Mouse (Mus musculus): ENCODE data around the gene Dlx3. TPM values are rescaled to one million over a fixed set of nuclear protein-coding genes. Genes with fewer than 3 reads are reported as not detected.

Dlx3 gene
- total RNA-seq, 2 experiments from 2014 or later: not detected

DNA sequence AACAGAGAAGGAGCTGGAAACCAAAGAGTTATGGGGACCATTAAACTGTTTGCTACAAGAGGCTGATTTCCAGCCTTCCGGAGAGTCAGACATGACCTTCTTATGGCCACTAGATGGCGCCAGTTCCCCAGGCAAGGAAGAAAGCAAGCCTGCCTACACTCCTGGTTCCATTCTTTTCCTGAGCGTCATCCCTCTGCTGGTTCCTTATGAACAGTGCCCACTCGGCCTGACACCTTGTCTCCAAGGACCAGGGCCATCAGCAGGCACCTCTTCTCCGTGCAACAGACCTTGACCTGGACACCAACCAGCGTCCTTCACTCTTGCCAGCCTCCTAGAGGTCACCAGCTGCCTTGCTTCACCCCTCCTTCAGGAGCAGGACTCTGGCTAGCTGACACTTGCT is 2.9 kb upstream of the Dlx3 start:
- DNase-seq (ENCODE audit: low spot score in 2 of 2): peak; percentile 59 to 72
- intact Hi-C loops (cut with DNase I): loop anchor here (1.0 to 5.0 kb wide), 2 partner anchors 134 to 405 kb away; no protein-coding TSS in a partner anchor

DNA sequence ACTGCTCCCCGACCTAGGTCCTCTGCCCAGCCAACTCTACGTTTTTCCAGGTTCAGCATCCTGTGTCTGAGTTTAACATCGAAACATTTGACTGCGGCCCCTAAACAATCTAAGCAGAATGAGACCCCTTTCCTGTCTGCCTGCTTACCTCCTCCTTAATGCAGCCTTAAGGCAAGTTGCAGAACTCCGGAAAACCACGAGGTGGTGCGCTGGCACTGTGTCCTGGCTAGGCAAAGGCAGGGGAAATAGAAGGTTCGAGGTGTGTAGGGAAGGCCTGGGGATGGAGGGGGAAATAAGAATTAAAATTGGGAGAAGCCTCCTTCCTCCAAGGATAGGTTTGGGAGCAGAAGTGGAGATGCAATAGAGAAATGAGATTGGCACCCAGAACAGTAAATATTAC is 1.4 kb upstream of the Dlx3 start:
- intact Hi-C loops (cut with DNase I): loop anchor here (1.0 to 5.0 kb wide), 2 partner anchors 114 to 404 kb away; no protein-coding TSS in a partner anchor
- DNase-seq (ENCODE audit: low spot score in 2 of 2): peak; percentile 54 to 66

DNA sequence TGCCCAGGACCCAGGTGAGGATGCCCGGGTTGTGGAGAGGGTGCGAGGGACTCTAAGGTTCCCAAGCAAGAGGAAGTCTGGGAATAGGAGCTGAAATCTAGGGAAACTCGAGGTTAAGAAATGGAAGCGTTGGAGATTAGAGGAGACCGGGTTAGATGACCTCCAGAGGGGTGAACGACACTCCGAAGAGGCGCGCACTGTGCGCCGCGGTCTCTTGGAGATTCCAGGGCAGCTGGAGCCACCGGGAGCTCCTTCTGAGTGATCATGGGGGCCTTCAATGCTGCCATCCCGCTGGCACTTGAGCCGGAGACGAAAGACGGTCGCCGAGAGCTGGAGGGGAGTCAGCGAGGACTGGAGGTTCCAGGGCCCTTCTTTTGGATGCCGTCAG is 708 bp downstream of the Dlx3 start:
- intact Hi-C loops (cut with DNase I): no loop called here
- no peak for DNase-seq (ENCODE audit: low spot score in 2 of 2)

DNA sequence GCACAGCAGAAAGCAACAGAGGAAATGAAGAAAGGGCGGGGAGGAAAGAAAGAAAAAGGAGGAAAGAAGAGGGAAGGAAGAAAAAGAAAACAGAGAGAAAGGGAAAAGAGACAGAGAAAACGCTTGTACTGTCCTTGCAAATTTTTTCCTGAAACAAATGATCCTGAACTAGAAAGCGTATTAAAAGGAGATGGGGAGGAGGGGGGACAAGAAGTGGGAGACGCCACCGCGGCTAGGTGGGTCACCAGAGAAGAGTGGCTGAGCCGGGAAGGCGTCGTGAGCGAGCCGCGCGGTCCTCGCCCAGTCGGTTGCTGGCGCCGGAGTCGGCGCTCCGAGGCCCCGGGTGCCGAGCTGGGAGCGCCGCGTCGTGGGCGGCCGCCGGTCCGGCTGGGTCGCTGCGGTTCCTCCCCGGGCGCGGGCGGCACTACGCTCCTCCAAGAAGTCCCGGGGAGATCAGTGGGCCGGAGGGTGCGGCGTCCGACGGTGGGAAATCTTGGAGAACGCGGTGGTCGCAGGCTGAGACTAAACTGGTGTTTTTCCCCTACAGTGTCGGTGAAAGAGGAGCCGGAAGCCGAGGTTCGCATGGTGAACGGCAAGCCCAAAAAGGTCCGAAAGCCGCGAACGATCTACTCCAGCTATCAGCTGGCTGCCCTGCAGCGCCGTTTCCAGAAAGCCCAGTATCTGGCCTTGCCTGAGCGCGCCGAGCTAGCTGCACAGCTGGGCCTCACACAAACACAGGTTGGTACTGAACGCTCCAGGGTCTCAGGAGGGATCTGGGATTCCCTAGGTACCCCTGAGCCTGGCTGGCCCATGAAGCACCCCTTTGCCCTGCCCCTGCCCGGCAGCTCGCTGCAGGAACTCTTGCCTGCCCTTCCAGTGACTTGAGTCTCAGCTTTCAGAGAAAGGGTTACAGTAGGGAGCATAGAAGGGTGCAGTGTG is 1.5 kb downstream of the Dlx3 start:
- no peak for DNase-seq (ENCODE audit: low spot score in 2 of 2)
- intact Hi-C loops (cut with DNase I): no loop called here

DNA sequence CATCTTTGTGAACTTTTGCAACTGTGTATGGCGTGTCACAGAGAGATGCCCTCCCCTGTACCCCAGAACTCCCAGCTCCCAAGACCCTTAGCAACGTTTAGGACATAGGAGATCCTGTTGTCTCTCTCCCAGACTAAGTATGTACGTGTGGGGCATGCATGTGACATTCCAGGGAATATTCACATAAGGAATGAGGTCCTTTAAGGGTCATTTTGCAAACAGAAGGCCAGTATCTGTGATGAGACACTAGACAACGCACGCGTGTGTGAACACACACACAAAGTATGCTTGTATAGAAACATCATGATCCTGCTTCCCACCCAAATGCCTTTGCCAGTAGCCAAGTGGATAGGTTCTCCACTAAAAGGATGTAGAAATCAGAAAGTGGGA is 2.2 kb downstream of the Dlx3 start:
- intact Hi-C loops (cut with DNase I): no loop called here
- DNase-seq (ENCODE audit: low spot score in 2 of 2): no peak

DNA sequence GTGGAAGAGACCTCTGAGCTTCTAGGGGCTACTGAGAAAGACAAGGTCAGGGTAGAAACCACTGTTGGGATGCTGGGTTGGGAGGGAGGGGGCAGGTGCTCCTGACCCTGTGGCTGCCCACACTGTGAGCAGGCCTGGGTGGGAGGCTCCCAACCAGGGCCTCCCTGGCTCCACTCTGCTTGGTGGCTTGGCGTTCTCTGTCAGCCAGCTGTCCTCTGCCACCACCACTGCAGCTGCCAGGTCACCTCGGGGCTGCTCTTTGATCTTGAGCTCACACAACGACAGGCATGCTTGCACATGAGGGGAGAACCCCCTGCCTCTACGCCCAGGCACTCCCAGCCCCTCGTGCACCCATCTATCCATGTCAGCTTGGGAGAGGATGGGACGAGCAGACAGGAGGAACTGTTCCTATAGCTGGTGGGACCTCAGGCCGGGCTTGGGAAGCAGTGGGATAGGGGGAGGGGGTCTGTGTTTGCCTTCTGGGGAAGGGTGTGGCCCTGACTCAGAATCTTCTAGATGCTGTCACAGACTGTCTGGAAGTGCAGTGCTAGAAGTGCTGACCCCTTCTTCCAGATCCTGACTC is 5.5 kb downstream of the Dlx3 start:
- intact Hi-C loops (cut with DNase I): no loop called here
- DNase-seq (ENCODE audit: low spot score in 2 of 2): no peak

DNA sequence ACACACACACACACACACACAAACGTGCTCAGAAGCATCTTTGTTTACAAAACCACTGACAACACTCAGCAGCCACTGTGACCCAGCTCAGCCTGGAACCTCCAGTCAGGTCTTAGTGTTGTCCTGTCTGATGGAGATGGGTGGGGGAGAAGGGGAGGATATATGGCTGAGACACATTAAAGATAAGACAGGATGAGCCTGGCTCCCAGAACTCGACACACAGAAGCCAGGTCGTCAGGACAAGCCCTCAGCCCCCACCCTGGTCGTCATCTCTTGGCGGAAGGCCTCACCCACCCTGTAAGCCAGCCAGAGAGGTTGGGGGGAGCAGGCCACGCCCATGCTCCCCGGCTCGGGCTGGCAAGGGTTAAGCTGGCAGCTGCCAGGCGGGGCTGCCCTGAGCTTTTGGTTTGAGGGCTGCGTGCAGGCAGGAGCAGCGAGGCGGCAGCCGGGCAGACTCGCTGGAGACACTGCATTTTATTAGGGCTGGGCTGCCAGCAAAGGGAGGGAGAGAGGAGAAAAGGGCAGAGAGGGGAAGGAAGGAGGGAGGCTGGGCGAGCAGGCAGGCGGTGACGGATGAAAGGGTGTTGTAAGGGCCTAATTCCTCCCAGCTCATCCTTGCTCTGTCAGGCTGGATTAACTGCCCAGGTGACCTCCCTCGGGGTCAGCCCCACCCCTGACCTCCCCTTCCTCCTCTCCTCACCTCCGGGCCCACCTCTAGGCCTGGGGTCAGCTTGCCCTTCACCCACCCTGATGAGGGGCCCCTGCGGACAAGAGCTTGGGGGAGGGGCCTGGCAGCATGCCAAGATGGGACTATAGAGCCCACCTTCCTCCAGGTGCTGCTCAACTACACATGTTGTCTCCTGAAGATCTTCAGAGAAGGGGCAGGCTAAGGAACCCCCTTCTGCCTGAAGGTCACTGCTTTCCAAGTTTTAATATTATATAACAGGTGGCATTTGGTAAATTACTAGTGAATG is 6.6 kb downstream of the Dlx3 start:
- no peak for DNase-seq (ENCODE audit: low spot score in 2 of 2)
- intact Hi-C loops (cut with DNase I): no loop called here

DNA sequence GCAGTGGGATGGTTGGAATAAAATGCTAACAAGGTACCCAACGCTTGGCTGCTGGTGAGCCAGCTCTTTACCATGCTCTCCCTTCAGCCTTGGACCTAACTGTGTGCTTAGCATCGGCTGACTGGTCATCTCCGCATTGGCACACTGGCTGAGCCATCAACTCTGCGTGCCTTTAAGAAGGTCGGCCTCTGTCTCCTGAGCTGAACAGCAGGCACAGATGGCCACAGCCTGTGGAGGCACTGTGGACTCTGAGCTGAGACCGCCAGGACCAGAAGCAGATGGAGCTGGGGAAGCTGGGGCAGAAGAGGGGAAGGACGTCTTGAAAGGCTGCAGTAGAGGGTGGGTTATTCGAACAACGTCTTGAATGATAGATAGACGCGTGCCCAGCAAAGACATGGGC is 8.4 kb downstream of the Dlx3 start:
- intact Hi-C loops (cut with DNase I): no loop called here

DNA sequence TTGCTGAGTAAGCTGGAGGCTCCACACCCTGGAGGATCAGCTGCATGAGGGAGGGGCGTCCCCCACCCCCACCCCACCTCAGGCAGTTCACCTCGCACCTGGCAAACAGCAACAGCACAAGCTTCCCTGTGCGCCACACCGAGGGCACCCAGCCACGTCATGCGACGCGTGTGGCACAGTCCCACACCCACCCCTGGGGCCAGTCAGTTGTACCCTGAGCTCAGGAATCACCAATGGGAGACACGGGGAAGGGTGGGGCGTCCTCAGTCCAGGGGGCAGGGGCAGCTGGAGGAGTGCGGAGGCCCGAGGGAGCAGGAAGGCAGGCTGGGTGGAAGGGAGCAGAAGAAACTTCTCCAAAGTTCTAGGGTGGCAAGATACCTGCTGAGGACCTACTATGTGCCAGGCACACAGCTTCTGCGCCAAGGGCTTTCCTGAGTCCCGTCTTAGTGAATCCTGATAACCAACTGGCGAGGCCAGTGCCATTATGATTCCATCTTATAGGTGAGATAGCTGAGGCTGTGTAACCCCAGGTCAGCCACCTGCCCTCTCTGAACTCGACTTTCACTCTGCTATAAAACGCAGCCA is 10.8 kb downstream of the Dlx3 start:
- intact Hi-C loops (cut with DNase I): no loop called here
- no peak for DNase-seq (ENCODE audit: low spot score in 2 of 2)

More for the DNA sequence above, 8.4 kb downstream of the Dlx3 start:
- DNase-seq (ENCODE audit: low spot score in 2 of 2): no peak

DNA sequence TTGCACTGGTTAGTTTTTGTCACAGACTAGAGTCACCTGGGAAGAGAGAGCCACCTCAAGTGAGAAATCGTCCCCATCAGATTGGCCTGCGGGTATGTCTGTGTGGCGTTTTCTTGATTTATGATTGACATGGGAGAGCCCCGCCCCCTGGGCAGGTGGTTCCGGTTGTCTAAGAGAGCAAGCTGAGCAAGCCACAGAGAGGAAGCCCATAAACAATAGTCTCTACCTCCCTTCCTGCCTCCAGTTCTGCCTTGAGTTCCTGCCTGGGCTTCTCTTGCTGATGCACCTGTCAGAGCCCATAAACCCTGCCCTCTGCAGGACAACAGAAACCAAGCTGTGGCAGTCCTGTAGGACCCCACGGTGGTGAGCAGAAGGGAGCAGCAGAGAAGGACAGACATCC is 13.4 kb downstream of the Dlx3 start:
- intact Hi-C loops (cut with DNase I): no loop called here
- no peak for DNase-seq (ENCODE audit: low spot score in 2 of 2)

DNA sequence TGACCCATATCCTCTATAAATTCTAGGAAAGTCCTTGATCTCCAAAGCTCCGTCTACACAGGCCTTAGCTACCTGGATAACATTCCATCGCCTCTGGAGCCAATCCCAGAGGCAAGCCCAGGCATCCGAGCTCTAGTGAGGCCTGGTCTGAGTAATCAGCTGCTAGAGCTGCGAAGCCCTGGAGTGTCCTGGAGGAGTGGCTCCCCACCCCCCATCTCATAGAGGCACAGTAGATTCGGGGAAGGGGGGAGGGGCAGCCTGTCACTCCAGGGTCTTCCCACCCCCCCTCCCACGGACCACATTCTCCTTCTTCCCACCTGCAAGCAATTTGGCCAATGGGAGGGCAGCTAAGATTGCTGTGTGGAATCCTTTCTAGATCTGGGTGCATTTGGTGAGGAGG is 17.4 kb downstream of the Dlx3 start:
- intact Hi-C loops (cut with DNase I): no loop called here
- no peak for DNase-seq (ENCODE audit: low spot score in 2 of 2)

DNA sequence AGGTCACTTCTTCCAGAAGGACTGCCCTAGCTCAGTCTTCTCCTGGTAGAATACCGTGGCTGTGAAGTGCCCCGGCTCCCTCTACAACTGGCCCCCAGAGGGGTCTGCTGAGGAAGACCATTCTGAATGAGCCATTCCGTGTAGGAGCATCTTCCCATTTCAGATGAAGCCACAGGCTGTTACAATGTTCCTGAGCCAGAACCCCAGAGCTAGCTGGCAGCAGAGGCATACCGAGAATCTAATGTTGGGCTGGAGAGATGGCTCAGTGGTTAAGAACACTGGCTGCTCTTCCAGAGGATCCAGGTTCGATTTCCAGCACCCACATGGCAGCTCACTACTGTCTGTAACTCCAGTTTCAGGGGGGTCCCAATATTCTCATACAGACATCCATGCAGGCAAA is 20.0 kb downstream of the Dlx3 start:
- intact Hi-C loops (cut with DNase I): loop anchor here (10.0 kb wide), 1 partner anchor 865 kb away; the partner anchor contains the start of gene Igf2bp1
- DNase-seq (ENCODE audit: low spot score in 2 of 2): no peak

DNA sequence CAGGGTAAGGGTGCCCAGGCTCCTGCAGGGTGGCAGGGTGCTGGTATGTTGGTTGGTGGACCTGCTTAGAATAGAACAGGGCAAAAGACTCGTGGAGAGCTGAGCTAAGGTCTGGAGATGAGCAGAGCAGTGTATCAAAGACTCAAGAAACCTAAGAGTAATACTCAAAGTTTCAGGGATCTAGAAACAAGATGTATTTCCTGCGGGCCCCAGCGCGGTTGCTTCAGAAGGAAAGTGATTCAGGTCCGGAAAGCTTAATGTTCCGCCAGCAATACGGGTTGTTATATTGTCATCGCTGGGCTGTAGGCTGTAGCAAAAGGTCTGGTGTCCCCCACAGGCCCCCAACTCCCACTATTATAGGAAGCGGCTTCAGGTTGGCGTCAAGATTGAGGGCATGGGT is 22.3 kb downstream of the Dlx3 start:
- intact Hi-C loops (cut with DNase I): loop anchor here (10.0 kb wide), 1 partner anchor 863 kb away; the partner anchor contains the start of gene Igf2bp1
- DNase-seq (ENCODE audit: low spot score in 2 of 2): no peak

DNA sequence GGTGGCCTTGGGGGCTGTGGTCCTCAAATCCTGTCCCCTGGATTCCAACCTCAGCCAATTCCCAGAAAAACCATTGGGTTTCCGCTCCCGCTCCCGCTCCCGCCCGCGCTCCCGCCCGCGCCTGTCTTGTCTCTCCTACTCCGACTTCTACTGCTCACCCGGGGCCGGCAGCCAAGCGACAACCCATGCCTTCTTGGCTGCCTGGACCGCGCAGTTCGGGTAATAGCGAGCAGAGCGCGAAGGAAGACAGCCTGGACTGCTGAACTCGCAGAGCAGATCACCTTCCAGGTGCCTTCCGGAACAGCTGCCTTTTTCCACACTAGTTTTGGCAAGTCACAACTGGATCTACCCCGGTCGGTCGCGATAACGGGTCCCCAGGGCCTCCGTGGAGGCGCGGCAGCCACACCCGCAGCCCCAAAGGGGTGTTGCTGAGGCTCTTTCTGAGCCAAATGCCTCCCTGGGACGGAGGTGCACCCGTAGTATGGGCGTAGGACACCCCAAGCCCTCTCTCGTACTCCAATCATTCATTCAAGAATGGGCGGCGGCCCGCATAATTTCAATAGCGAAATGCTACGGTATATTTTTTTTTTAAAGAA is 23.2 kb downstream of the Dlx3 start:
- peak in 1 of 2 experiments; percentile 15 for DNase-seq (ENCODE audit: low spot score in 2 of 2)
- intact Hi-C loops (cut with DNase I): loop anchor here (10.0 kb wide), 1 partner anchor 862 kb away; the partner anchor contains the start of gene Igf2bp1

DNA sequence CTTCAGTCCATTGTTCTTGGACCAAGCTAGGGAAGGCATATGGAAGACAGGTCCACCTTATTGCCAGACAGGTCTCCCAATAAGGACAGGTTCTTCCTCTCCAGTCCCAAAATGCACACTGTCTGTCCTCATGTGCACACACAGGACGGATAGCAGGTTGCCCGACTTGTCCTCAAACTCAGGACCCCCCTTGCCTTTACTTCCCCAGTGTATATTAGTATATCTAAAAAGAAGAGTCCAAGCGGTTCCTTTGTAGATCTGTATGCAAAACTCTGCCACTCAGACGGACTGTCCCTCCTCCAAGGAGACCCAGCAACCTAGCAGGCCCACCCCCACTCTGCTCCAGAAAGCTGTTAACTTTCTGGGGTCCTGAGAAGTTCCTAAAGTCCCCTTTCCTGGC is 23.7 kb downstream of the Dlx3 start:
- no peak for DNase-seq (ENCODE audit: low spot score in 2 of 2)
- intact Hi-C loops (cut with DNase I): loop anchor here (10.0 kb wide), 1 partner anchor 861 kb away; the partner anchor contains the start of gene Igf2bp1

DNA sequence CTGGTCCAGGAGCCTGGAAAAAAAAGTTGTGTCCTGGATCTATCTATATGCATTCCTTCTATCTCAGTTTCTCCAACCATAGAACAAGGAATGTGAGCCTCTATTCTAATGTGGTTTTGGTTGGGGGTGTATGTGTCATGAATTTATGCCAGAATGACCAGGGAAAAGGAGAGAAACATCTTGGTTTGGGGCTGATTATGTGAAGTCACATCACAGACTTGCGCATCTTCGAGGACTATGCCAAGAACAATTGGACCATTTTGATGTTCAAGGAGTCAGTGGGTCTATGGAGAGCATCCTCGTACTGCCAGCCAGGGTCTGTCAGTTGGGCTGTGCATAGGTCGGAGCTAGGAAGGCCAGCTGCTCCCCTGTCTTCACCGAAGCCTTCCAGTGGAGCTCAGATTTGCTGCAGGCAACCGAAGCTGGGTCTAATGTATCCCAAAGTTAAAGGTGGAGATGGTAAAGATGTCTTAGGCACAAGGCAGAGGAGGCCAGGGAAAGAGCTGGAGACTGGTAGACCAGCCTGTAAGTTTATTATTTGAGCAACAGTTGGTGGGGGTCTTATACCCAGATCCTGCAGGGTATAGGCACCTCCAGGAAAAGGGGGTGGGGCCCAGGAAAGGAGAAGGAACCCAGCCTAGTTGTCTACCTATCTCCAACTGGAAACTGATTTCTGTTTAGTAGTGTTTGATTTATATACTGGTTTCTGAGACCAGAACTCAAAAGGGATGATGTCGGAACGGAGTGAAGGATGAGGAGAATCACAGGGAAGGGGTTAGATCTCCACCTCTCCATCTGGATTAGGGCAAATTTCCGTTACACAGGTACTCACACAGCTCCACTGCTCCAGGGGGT is 24.4 kb downstream of the Dlx3 start:
- no peak for DNase-seq (ENCODE audit: low spot score in 2 of 2)
- intact Hi-C loops (cut with DNase I): loop anchor here (10.0 kb wide), 1 partner anchor 860 kb away; the partner anchor contains the start of gene Igf2bp1

DNA sequence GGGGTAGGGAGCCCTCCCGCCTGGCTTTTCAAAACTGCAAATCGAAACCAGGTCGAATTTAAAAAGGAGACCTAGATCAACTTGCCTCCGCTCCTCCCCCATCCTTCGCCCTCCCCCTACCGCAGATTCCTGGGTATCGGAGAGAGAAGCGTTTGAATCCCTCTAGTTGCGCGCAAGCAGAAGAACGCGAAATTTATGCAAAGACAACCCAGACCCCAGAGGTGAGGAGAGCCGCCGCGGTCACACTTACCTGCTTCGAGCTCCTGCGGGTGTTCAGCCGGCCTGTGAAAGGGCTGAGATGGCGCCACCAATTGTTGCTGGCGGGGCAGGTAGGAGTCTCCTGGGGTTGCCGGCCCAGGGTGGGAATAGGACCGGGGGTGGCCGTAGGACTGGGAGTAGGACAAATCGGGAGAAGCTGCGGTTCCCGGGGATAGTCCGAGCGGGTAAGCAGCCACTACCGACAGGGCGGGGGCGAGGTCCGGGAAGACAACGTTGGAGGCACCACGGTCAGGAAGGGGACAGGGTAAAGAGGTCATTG is 25.1 kb downstream of the Dlx3 start:
- no peak for DNase-seq (ENCODE audit: low spot score in 2 of 2)
- intact Hi-C loops (cut with DNase I): loop anchor here (10.0 kb wide), 1 partner anchor 860 kb away; the partner anchor contains the start of gene Igf2bp1
